Mouse (Mus musculus): ENCODE measurements around the gene Nrxn2. TPM values are rescaled to one million over a fixed set of nuclear protein-coding genes. Genes with fewer than 3 reads are reported as not detected.

Gene Nrxn2
- total and polyA plus RNA-seq, 2 experiments from 2014 or later: 49.4 to 256 TPM

GRCm38 (mm10) chr19:6376255-6376564, 42.3 kb upstream of the Nrxn2 start:
- DNase-seq: peak; percentile 50
- H3K27me3 ChIP-seq (ENCODE audit: insufficient read depth, low read length): no peaks in the 10 kb centered on the region
- no peak overlapping the region for H3K4me2 ChIP-seq (ENCODE audit: low read depth)
- 71% methylated on average over 14 of the region's 14 CpGs for WGBS
- peaks cover 64% of the 10 kb centered on the region for H3K36me3 ChIP-seq (ENCODE audit: insufficient read depth)
- no peak overlapping the region for H3K4me3 ChIP-seq (ENCODE audit: low read depth, low read length)
- no peak overlapping the region for H3K9ac ChIP-seq
- no peaks in the 10 kb centered on the region for H3K4me1 ChIP-seq (ENCODE audit: insufficient read depth)
- H3K9me3 ChIP-seq (ENCODE audit: low read length): no peaks in the 10 kb centered on the region
- TF ChIP-seq CTCF (IDR thresholded peaks at IDR 0.05; ENCODE audit: low read depth): peak; percentile 74
- no peak overlapping the region for H3K27ac ChIP-seq (ENCODE audit: low read depth, low read length)
- no peak for ATAC-seq

DNA sequence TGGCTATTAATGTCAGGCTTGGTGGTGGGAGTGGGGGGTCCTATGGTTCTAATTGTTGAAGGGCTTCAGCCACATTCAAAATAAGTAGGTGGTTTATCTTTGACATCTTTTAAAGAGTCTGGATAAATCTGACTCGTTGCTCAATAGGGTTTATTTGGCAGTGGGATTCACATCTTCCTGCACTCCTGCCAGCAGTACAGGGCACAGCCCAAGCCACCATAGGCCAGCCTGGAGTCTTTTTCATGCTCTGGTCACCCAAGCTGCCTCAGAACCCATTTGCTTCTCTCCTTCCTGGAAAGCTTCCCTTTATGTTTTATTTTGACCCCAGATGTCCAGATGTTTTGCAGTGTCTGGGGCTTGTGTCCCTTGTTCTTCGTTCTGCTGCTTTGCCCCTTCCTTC, 41.9 kb upstream of the Nrxn2 start:
- Histone ChIP-seq H3K4me1 (ENCODE audit: insufficient read depth) (no peaks in the 10 kb centered on the region), H3K36me3 (ENCODE audit: insufficient read depth) (peaks cover 60% of the 10 kb centered on the region), H3K9me3 (ENCODE audit: low read length) (no peaks in the 10 kb centered on the region), H3K27ac (ENCODE audit: low read depth, low read length) (no peak overlapping the region), H3K4me3 (ENCODE audit: low read depth, low read length) (no peak overlapping the region), H3K4me2 (ENCODE audit: low read depth) (no peak overlapping the region), H3K27me3 (ENCODE audit: insufficient read depth, low read length) (no peaks in the 10 kb centered on the region), H3K9ac (no peak overlapping the region)
- 74% methylated on average over 2 of the region's 2 CpGs for WGBS
- ATAC-seq: no peak
- no peak for TF ChIP-seq CTCF (IDR thresholded peaks at IDR 0.05; ENCODE audit: low read depth)
- DNase-seq: no peak

- H3K4me3 ChIP-seq (ENCODE audit: low read depth, low read length): no peak overlapping the region
- ATAC-seq (no peak), DNase-seq (no peak)
- no peaks in the 10 kb centered on the region for H3K27me3 ChIP-seq (ENCODE audit: insufficient read depth, low read length)
- H3K9me3 ChIP-seq (ENCODE audit: low read length): no peaks in the 10 kb centered on the region
- no peak overlapping the region for H3K4me2 ChIP-seq (ENCODE audit: low read depth)
- no peak overlapping the region for H3K9ac ChIP-seq
- TF ChIP-seq CTCF (IDR thresholded peaks at IDR 0.05; ENCODE audit: low read depth): no peak
- H3K4me1 ChIP-seq (ENCODE audit: insufficient read depth): no peaks in the 10 kb centered on the region
- H3K36me3 ChIP-seq (ENCODE audit: insufficient read depth): peaks cover 52% of the 10 kb centered on the region
- peak overlapping the region; percentile 29; the same call in 1 of the 2 replicates for H3K27ac ChIP-seq (ENCODE audit: low read depth, low read length)
- 43% methylated on average over 11 of the region's 11 CpGs for WGBS
Observed at GRCm38 (mm10) chr19:6377327-6378040, 41.0 kb upstream of the Nrxn2 start.

- WGBS: 94% methylated on average over 9 of the region's 9 CpGs
Observed at GRCm38 (mm10) chr19:6380411-6381166, 37.9 kb upstream of the Nrxn2 start.

GRCm38 (mm10) chr19:6381238-6381637, 37.3 kb upstream of the Nrxn2 start:
- DNase-seq: no peak
- TF ChIP-seq CTCF (IDR thresholded peaks at IDR 0.05; ENCODE audit: low read depth): no peak
- WGBS: 97% methylated on average over 5 of the region's 5 CpGs

More at GRCm38 (mm10) chr19:6380411-6381166, 37.9 kb upstream of the Nrxn2 start:
- H3K9me3 ChIP-seq (ENCODE audit: low read length): no peaks in the 10 kb centered on the region
- no peak overlapping the region for H3K9ac ChIP-seq
- DNase-seq: peak; percentile 26
- H3K4me2 ChIP-seq (ENCODE audit: low read depth): no peak overlapping the region
- no peaks in the 10 kb centered on the region for H3K27me3 ChIP-seq (ENCODE audit: insufficient read depth, low read length)
- TF ChIP-seq CTCF (IDR thresholded peaks at IDR 0.05; ENCODE audit: low read depth): no peak
- 0 out of 2 replicates have a peak, but pooled peaks have one; percentile 15 for ATAC-seq
- H3K36me3 ChIP-seq (ENCODE audit: insufficient read depth): peaks cover 22% of the 10 kb centered on the region
- H3K4me1 ChIP-seq (ENCODE audit: insufficient read depth): no peaks in the 10 kb centered on the region
- H3K4me3 ChIP-seq (ENCODE audit: low read depth, low read length): no peak overlapping the region
- no peak overlapping the region for H3K27ac ChIP-seq (ENCODE audit: low read depth, low read length)

GRCm38 (mm10) chr19:6382323-6382924, 36.1 kb upstream of the Nrxn2 start:
- H3K9ac ChIP-seq: no peak overlapping the region
- DNase-seq: no peak
- H3K4me3 ChIP-seq (ENCODE audit: low read depth, low read length): no peak overlapping the region
- no peak overlapping the region for H3K27ac ChIP-seq (ENCODE audit: low read depth, low read length)
- no peaks in the 10 kb centered on the region for H3K27me3 ChIP-seq (ENCODE audit: insufficient read depth, low read length)
- no peaks in the 10 kb centered on the region for H3K9me3 ChIP-seq (ENCODE audit: low read length)
- no peak overlapping the region for H3K4me2 ChIP-seq (ENCODE audit: low read depth)
- ATAC-seq: no peak
- H3K36me3 ChIP-seq (ENCODE audit: insufficient read depth): peaks cover 3% of the 10 kb centered on the region
- 74% methylated on average over 4 of the region's 4 CpGs for WGBS
- TF ChIP-seq CTCF (IDR thresholded peaks at IDR 0.05; ENCODE audit: low read depth): no peak
- H3K4me1 ChIP-seq (ENCODE audit: insufficient read depth): no peaks in the 10 kb centered on the region

More at GRCm38 (mm10) chr19:6381238-6381637, 37.3 kb upstream of the Nrxn2 start:
- H3K4me1 ChIP-seq (ENCODE audit: insufficient read depth): no peaks in the 10 kb centered on the region
- no peak overlapping the region for H3K27ac ChIP-seq (ENCODE audit: low read depth, low read length)
- H3K9me3 ChIP-seq (ENCODE audit: low read length): no peaks in the 10 kb centered on the region
- no peak overlapping the region for H3K9ac ChIP-seq
- ATAC-seq: no peak
- peaks cover 15% of the 10 kb centered on the region for H3K36me3 ChIP-seq (ENCODE audit: insufficient read depth)
- H3K4me2 ChIP-seq (ENCODE audit: low read depth): no peak overlapping the region
- H3K27me3 ChIP-seq (ENCODE audit: insufficient read depth, low read length): no peaks in the 10 kb centered on the region
- H3K4me3 ChIP-seq (ENCODE audit: low read depth, low read length): no peak overlapping the region

DNA sequence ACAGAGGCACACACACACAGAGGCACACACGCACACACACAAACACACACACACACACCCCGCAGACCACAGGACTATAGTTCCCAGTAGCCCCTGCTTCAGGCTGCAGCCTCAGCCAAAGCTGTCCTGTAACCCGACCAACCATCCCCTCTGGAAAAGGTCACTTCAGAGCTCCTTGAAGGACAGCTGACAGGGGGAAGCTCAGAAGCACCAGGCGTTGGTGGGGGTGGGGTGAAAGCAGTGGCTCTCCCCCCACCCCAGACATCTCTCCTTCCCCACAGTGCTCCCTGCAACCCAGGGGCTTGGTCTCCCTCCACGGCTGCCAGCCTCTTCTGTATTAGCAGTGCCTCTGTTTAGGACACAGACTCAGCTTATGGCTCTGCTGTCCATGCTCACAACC, 35.1 kb upstream of the Nrxn2 start:
- H3K4me1 ChIP-seq (ENCODE audit: insufficient read depth): no peaks in the 10 kb centered on the region
- no peak for TF ChIP-seq CTCF (IDR thresholded peaks at IDR 0.05; ENCODE audit: low read depth)
- H3K36me3 ChIP-seq (ENCODE audit: insufficient read depth): no peaks in the 10 kb centered on the region; the same call in 1 of the 2 replicates
- no peak overlapping the region for H3K9ac ChIP-seq
- H3K27ac ChIP-seq (ENCODE audit: low read depth, low read length): no peak overlapping the region
- H3K4me3 ChIP-seq (ENCODE audit: low read depth, low read length): no peak overlapping the region
- H3K4me2 ChIP-seq (ENCODE audit: low read depth): no peak overlapping the region
- 63% methylated on average over 5 of the region's 5 CpGs for WGBS
- no peaks in the 10 kb centered on the region for H3K27me3 ChIP-seq (ENCODE audit: insufficient read depth, low read length)
- no peaks in the 10 kb centered on the region for H3K9me3 ChIP-seq (ENCODE audit: low read length)
- ATAC-seq: no peak
- DNase-seq: no peak
